Mouse (Mus musculus) midbrain, embryonic 15.5 days (tissue): ENCODE measurements around the gene Ric8b. TPM values are rescaled to one million over a fixed set of nuclear protein-coding genes. Genes with fewer than 3 reads are reported as not detected.

Experiments used
- ATAC-seq: fragments of 200-750 bp; cut with Nextera tagmentation; replicated peaks from 2 replicates; pipeline ENCODE4 v1.8.0; 2017; ENCODE audit warnings: moderate TSS enrichment
- H3K27ac ChIP-seq: fragments of 300-500 bp; sonication (generic); 2 replicates; pipeline ENCODE4 v1.5.1; 2015; ENCODE audit warnings: mild to moderate bottlenecking, inconsistent platforms
- H3K27me3 ChIP-seq: fragments of 300-500 bp; sonication (generic); replicated peaks from 2 replicates; pipeline ENCODE4 v1.6.1; 2015; ENCODE audit warnings: inconsistent platforms
- H3K36me3 ChIP-seq: fragments of 300-500 bp; sonication (generic); replicated peaks from 2 replicates; pipeline ENCODE4 v1.6.1; 2015; ENCODE audit warnings: inconsistent platforms
- H3K4me1 ChIP-seq: fragments of 300-500 bp; sonication (generic); 2 replicates; pipeline ENCODE4 v1.6.1; 2015; ENCODE audit warnings: inconsistent platforms
- H3K4me2 ChIP-seq: fragments of 300-500 bp; sonication (generic); 2 replicates; pipeline ENCODE4 v1.6.1; 2015; ENCODE audit warnings: inconsistent platforms, mild to moderate bottlenecking, moderate library complexity
- H3K4me3 ChIP-seq: fragments of 300-500 bp; sonication (generic); 2 replicates; pipeline ENCODE4 v1.5.1; 2015; ENCODE audit warnings: mild to moderate bottlenecking, inconsistent platforms
- H3K9ac ChIP-seq: fragments of 300-500 bp; sonication (generic); 2 replicates; pipeline ENCODE4 v1.6.1; 2015; ENCODE audit warnings: mild to moderate bottlenecking, inconsistent platforms
- H3K9me3 ChIP-seq: fragments of 300-500 bp; sonication (generic); 2 replicates; pipeline ENCODE4 v1.6.1; 2016; ENCODE audit warnings: inconsistent platforms
- WGBS: fragments of 180-500 bp; shearing (Covaris S2); methylation state at CpG from one replicate; pipeline ENCODE4 v1.1.7; 2015; ENCODE audit warnings: mixed read lengths; 5-methylcytosine and 5-hydroxymethylcytosine counted together
- polyA plus RNA-seq: library from polyadenylated mRNA; unstranded; fragments of >200 nt; fragmentation: Nextera tagmentation; extraction: Ambion mirVana; gene quantifications from 2 replicates; pipeline ENCODE4 v1.2.1, GENCODE M21; 2015

Ric8b gene
- polyA plus RNA-seq, 1 experiment from 2014 or later: 51.8 TPM

DNA sequence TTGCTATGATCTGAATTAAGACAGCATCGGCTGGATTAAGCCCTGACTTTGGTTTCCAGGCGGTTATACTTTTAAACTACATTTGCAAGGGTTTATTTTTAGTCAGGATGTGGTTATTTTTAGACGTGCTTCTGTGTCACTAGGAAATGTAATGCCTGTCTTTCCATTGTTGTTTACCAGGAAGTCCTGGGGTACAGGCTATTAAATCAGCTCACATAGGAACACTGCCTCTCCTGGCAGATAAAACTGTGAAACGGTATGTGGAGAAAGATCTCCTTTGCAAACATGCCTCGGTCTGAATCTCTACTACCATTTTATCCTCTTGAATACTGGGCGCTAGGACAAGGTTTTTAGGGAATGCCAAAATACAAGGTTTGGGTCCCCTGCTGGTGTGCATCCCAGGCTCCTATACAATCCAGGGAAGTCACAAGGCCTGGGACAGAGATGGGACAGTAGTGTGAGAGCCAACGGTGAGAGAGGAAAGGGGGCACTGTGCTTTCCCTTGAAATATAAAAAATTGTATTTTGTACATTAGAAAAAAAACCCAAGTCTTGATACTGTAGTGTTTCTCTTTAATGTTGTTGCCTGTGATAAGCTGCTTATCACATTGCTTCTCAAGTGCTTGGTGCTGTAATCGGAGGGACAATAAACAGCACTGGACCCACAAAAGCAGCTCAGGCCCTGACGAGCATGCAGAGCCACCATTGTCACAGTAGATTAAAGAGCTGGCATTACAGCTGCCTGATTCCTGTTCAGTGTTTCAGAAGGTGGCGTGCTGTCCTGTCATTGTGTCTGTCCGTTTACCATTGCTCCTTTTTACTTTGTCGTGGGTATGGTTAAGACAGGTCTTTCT, 51.7 kb downstream of the Ric8b start:
- Histone ChIP-seq H3K9ac (no peak overlapping the region), H3K4me2 (no peak overlapping the region), H3K9me3 (no peaks in the 10 kb centered on the region), H3K4me3 (no peak overlapping the region), H3K27me3 (no peaks in the 10 kb centered on the region), H3K27ac (peak overlapping the region; percentile 67), H3K4me1 (peaks cover 35% of the 10 kb centered on the region), H3K36me3 (peaks cover 14% of the 10 kb centered on the region; the same call in 1 of the 2 replicates)
- peak; percentile 49; the same call in 1 of the 2 replicates for ATAC-seq
- WGBS: 14% methylated on average over 12 of the region's 12 CpGs

- ATAC-seq: no peak
- WGBS: 90% methylated on average over 4 of the region's 4 CpGs
- no peak overlapping the region for H3K9ac ChIP-seq
Observed at GRCm38 (mm10) chr10:84975264-84975663, 57.8 kb downstream of the Ric8b start.

GRCm38 (mm10) chr10:84976588-84977351, 59.4 kb downstream of the Ric8b start:
- Histone ChIP-seq H3K9ac (no peak overlapping the region), H3K9me3 (no peaks in the 10 kb centered on the region), H3K4me2 (no peak overlapping the region), H3K27ac (0 out of 2 replicates have a peak overlapping the region, but pooled peaks have one; percentile 17), H3K4me3 (no peak overlapping the region), H3K27me3 (no peaks in the 10 kb centered on the region), H3K4me1 (no peaks in the 10 kb centered on the region), H3K36me3 (peaks cover 18% of the 10 kb centered on the region; the same call in 1 of the 2 replicates)
- 69% methylated on average over 8 of the region's 8 CpGs for WGBS
- ATAC-seq: no peak

More at GRCm38 (mm10) chr10:84975264-84975663, 57.8 kb downstream of the Ric8b start:
- no peak overlapping the region for H3K4me2 ChIP-seq
- peaks cover 22% of the 10 kb centered on the region for H3K36me3 ChIP-seq
- no peaks in the 10 kb centered on the region for H3K9me3 ChIP-seq
- no peaks in the 10 kb centered on the region for H3K4me1 ChIP-seq
- no peaks in the 10 kb centered on the region for H3K27me3 ChIP-seq
- no peak overlapping the region for H3K27ac ChIP-seq
- H3K4me3 ChIP-seq: no peak overlapping the region

- H3K36me3 ChIP-seq: peaks cover 21% of the 10 kb centered on the region
- no peak overlapping the region for H3K4me3 ChIP-seq
- no peak for ATAC-seq
- no peak overlapping the region for H3K9ac ChIP-seq
- 98% methylated on average over 5 of the region's 5 CpGs for WGBS
- H3K27ac ChIP-seq: no peak overlapping the region
- H3K27me3 ChIP-seq: no peaks in the 10 kb centered on the region
- H3K9me3 ChIP-seq: no peaks in the 10 kb centered on the region
- H3K4me1 ChIP-seq: no peaks in the 10 kb centered on the region
- no peak overlapping the region for H3K4me2 ChIP-seq
Observed at GRCm38 (mm10) chr10:84980291-84980690, 62.9 kb downstream of the Ric8b start.

DNA sequence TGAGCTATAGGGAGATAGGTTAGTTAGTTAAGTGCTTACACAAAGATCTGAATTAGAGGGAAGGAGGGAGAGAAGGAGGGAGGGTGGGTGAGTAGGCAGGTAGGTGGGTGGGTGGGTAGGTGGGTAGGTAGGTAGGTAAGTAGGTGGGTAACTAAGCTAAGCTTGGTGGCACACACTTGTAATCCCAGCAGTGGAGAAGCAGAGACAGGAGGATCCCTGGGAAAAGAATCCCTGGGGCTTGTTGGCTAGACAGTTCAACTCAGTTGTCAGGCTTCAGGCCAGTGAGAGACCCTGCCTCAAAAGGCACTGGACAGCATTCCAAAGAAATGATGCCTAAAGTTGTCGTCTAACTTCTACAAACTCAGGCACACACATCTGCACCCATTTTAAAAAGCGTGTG, 64.0 kb downstream of the Ric8b start:
- H3K36me3 ChIP-seq: peaks cover 21% of the 10 kb centered on the region
- 91% methylated on average over 2 of the region's 2 CpGs for WGBS
- no peak overlapping the region for H3K9ac ChIP-seq
- H3K27me3 ChIP-seq: no peaks in the 10 kb centered on the region
- no peak overlapping the region for H3K27ac ChIP-seq
- H3K4me3 ChIP-seq: no peak overlapping the region
- no peak for ATAC-seq
- no peak overlapping the region for H3K4me2 ChIP-seq
- no peaks in the 10 kb centered on the region for H3K9me3 ChIP-seq
- H3K4me1 ChIP-seq: no peaks in the 10 kb centered on the region

- Histone ChIP-seq H3K27ac (no peak overlapping the region), H3K9ac (no peak overlapping the region), H3K4me1 (no peaks in the 10 kb centered on the region), H3K36me3 (peaks cover 21% of the 10 kb centered on the region), H3K4me2 (no peak overlapping the region), H3K9me3 (no peaks in the 10 kb centered on the region), H3K27me3 (no peaks in the 10 kb centered on the region), H3K4me3 (no peak overlapping the region)
- WGBS: 92% methylated on average over 7 of the region's 7 CpGs
- no peak for ATAC-seq
Observed at GRCm38 (mm10) chr10:84982675-84983074, 65.3 kb downstream of the Ric8b start.

GRCm38 (mm10) chr10:84985956-84986355, 68.5 kb downstream of the Ric8b start:
- Histone ChIP-seq H3K9me3 (no peaks in the 10 kb centered on the region), H3K27me3 (no peaks in the 10 kb centered on the region), H3K4me1 (no peaks in the 10 kb centered on the region), H3K36me3 (peaks cover 7% of the 10 kb centered on the region), H3K4me2 (no peak overlapping the region), H3K27ac (no peak overlapping the region), H3K4me3 (no peak overlapping the region), H3K9ac (no peak overlapping the region)
- no peak for ATAC-seq
- 64% methylated on average over 9 of the region's 9 CpGs for WGBS

DNA sequence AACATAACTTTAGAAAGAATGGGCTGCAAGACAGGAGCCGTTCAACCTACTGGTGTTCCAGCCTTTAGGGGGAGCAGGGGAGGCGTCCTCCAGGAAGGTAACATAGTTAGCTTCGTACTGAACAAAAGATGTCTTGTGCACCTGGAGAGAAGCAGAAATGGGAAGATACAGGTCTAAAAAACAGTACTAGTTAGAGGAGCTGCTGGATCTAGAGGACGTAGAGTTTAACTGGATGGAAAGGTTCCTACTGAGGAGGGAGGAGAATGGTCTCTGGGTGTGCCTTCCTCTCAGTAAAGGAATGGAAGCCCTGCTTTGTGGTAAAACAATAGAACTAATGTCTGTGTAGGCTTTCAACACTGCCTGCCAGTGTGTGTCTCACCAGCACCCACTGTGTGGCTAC, 70.2 kb downstream of the Ric8b start:
- no peak overlapping the region for H3K4me2 ChIP-seq
- 0 out of 2 replicates have a peak overlapping the region, but pooled peaks have one; percentile 18 for H3K27ac ChIP-seq
- 65% methylated on average over 4 of the region's 4 CpGs for WGBS
- peaks cover 9% of the 10 kb centered on the region for H3K36me3 ChIP-seq
- H3K27me3 ChIP-seq: no peaks in the 10 kb centered on the region
- H3K4me3 ChIP-seq: no peak overlapping the region
- no peaks in the 10 kb centered on the region for H3K9me3 ChIP-seq
- no peak for ATAC-seq
- no peak overlapping the region for H3K9ac ChIP-seq
- H3K4me1 ChIP-seq: no peaks in the 10 kb centered on the region

DNA sequence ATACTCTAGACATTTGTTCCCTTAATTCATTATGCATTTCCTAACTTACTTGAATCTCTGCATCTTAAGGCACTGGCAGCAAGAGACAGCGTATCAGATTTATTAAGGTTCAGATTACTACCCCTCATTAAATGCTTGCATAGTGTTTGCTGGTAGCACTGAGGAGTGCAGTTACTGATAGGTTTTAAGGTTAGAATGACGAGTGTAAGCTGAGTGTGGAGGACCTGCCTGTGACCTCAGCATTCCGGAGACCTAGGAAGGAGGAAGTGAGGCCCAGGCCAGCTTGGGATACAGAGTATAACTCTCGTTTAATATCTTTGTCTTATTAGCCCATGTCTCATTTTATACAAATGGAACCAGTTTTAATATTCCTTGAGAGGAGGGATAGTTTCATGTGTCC, 71.2 kb downstream of the Ric8b start:
- Histone ChIP-seq H3K36me3 (peaks cover 5% of the 10 kb centered on the region; the same call in 1 of the 2 replicates), H3K4me3 (no peak overlapping the region), H3K27me3 (no peaks in the 10 kb centered on the region), H3K4me2 (no peak overlapping the region), H3K4me1 (no peaks in the 10 kb centered on the region), H3K27ac (no peak overlapping the region), H3K9me3 (no peaks in the 10 kb centered on the region), H3K9ac (no peak overlapping the region)
- no peak for ATAC-seq
- WGBS: 77% methylated on average over 4 of the region's 4 CpGs

DNA sequence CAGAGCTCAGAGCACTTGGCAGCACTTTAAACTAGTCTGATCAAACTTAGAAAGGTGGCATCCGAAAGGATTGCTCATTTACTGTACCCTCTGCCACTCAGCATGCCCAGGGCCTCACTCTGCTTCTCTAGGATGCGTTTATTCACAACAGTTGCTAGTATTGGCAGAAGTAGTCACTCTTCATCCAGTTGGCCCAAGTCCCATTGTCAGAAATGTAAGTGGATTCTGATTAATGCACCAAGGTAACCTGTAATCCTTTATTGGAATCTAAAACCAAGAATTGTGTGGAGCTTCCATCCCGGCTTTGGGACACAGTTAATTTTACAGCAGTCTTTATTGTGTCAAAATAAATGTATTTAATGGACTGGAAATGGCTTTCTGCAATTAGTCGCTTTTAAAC, 76.9 kb downstream of the Ric8b start:
- WGBS: 53% methylated on average over 4 of the region's 4 CpGs
- no peak overlapping the region for H3K27ac ChIP-seq
- H3K36me3 ChIP-seq: 0 out of 2 replicates have a peak, but pooled peaks cover 5% of the 10 kb centered on the region
- no peak overlapping the region for H3K4me3 ChIP-seq
- no peaks in the 10 kb centered on the region for H3K27me3 ChIP-seq
- H3K9ac ChIP-seq: no peak overlapping the region
- no peaks in the 10 kb centered on the region for H3K9me3 ChIP-seq
- H3K4me1 ChIP-seq: peaks cover 15% of the 10 kb centered on the region
- no peak overlapping the region for H3K4me2 ChIP-seq
- no peak for ATAC-seq

GRCm38 (mm10) chr10:84994971-84995370, 77.6 kb downstream of the Ric8b start:
- WGBS: 91% methylated on average over 3 of the region's 3 CpGs
- no peak overlapping the region for H3K9ac ChIP-seq
- no peak for ATAC-seq

DNA sequence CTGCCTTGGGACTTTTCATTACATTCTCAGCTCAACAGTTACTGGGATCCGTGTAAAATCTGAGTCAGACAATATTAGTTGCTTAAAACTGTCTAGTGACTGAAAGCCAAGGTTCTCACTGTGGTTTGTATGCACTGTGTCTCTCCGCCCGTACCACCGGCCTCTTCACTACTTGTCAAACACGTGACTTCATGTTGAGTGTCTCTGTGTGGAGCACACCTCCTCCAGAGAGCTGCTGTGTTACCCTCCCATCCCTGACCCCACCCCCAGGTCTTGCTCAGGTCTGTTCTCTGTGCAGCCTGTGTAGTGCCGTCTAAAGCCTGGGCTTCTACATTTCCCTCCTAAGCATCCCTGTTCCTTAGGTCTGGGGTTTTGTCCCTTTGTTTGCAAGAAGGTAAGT, 79.0 kb downstream of the Ric8b start:
- no peak for ATAC-seq
- Histone ChIP-seq H3K9ac (no peak overlapping the region), H3K27ac (no peak overlapping the region), H3K27me3 (no peaks in the 10 kb centered on the region), H3K4me3 (no peak overlapping the region), H3K4me2 (no peak overlapping the region), H3K4me1 (peaks cover 15% of the 10 kb centered on the region), H3K9me3 (no peaks in the 10 kb centered on the region), H3K36me3 (0 out of 2 replicates have a peak, but pooled peaks cover 5% of the 10 kb centered on the region)
- WGBS: 69% methylated on average over 6 of the region's 6 CpGs

More at GRCm38 (mm10) chr10:84994971-84995370, 77.6 kb downstream of the Ric8b start:
- Histone ChIP-seq H3K4me2 (no peak overlapping the region), H3K27me3 (no peaks in the 10 kb centered on the region), H3K9me3 (no peaks in the 10 kb centered on the region), H3K36me3 (0 out of 2 replicates have a peak, but pooled peaks cover 5% of the 10 kb centered on the region), H3K4me3 (no peak overlapping the region), H3K27ac (no peak overlapping the region), H3K4me1 (peaks cover 15% of the 10 kb centered on the region)
